Mouse (Mus musculus): ENCODE results near the gene Rxrg.

DNA sequence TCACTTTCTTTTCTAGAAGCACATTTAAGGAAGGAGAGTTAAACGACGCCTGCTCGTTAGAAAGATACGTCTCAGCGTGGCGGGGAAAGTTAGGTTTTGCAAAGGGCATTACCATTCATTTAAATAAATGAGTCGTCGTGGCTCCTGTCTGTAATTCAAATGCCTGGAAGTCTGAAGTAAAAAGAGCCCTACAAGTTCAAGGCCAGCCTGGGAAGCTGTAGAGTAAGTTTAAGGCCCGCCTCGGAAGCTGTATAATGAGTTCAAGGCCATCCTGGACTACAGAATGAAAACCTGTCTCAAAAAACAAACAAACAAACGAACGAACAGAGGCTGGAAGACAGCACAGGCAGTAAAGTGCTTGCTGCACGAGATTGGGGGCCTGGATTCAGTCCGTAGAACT, 18.9 kb downstream of the Rxrg start:
- TF ChIP-seq CTCF (IDR thresholded peaks at IDR 0.05; ENCODE audit: low read depth) (no peak), EP300 (IDR thresholded peaks at IDR 0.05; ENCODE audit: low read depth) (no peak)

All from heart, postnatal 0 days (tissue).